Mouse (Mus musculus) bone marrow, adult 2 months (tissue): ENCODE measurements around the gene Mapk10. TPM values are rescaled to one million over a fixed set of nuclear protein-coding genes. Genes with fewer than 3 reads are reported as not detected.

Experiments
- H3K27ac ChIP-seq: fragments of 200-500 bp; 2 replicates; pipeline ENCODE4 v1.5.1; 2012; ENCODE audit warnings: low read depth, mild to moderate bottlenecking, control low read depth, inconsistent platforms, low read length; ENCODE audit not compliant: control insufficient read depth, poor library complexity, insufficient read depth
- H3K4me1 ChIP-seq: fragments of 200-500 bp; 2 replicates; pipeline ENCODE4 v1.6.1; 2011; ENCODE audit warnings: low read length; ENCODE audit not compliant: control insufficient read depth, insufficient read depth
- H3K4me3 ChIP-seq: fragments of 200-500 bp; replicated peaks from 2 replicates; pipeline ENCODE3; 2011; ENCODE audit warnings: mild to moderate bottlenecking, low read depth, low read length, control low read depth; ENCODE audit not compliant: control insufficient read depth
- CTCF ChIP-seq: fragments of 200-500 bp; IDR thresholded peaks from 2 replicates; pipeline ENCODE4 v1.5.1; 2011; ENCODE audit warnings: low read length, control low read depth; ENCODE audit not compliant: control insufficient read depth, insufficient read depth
- POLR2A ChIP-seq: fragments of 200-500 bp; IDR thresholded peaks from 2 replicates; pipeline ENCODE4 v1.6.1; 2011; ENCODE audit warnings: low read depth, mild to moderate bottlenecking, control low read depth, low read length, borderline replicate concordance; ENCODE audit not compliant: control insufficient read depth
- WGBS: fragments of 180-500 bp; shearing (Covaris S2); methylation state at CpG from one replicate; pipeline ENCODE4 v1.1.7; 2018; 5-methylcytosine and 5-hydroxymethylcytosine counted together
- polyA plus RNA-seq: library from polyadenylated mRNA; stranded (reverse); fragments of >200 nt; gene quantifications from 2 replicates; pipeline ENCODE4 v1.2.4, GENCODE M21; 2011; ENCODE audit warnings: low replicate concordance; ENCODE audit not compliant: missing spikeins, insufficient read depth, insufficient read length

The Mapk10 gene
- polyA plus RNA-seq, 1 experiment: not detected

DNA sequence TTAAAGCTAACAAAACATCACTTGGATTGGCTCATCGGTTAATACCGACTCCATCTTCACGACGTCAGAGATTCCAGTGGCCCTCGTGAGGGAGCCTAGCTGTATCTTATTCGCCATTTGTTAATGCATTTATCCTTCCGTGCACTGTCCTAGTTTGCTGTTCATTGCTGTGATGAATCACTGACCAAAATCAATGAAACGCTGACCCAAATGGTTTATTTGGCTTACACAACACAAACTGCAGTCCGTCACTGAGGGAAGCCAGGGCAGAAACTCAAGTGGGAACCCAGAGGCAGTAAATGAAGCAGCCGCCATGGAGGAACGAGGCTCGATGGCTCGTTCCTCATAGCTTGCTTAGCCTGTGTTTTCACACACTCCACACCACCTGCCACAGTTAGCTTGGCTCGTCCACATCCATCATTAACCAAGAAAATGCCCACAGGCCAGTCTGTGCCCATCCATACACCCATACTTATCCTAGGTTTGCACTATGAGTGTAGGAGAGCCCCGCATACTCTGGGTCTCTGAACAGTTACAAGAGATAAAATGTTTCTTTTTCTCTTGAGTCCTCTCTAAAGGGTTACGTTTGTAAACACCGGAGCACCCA, 140.0 kb downstream of the Mapk10 start:
- no peak overlapping the region for H3K4me3 ChIP-seq
- WGBS: 80% methylated on average over 17 of the region's 17 CpGs
- H3K27ac ChIP-seq: no peak overlapping the region
- H3K4me1 ChIP-seq: no peaks in the 10 kb centered on the region
- TF ChIP-seq CTCF: no peak
- no peak for TF ChIP-seq POLR2A

- no peak overlapping the region for H3K4me3 ChIP-seq
- H3K27ac ChIP-seq: no peak overlapping the region
- no peak for TF ChIP-seq CTCF
- no peak for TF ChIP-seq POLR2A
- H3K4me1 ChIP-seq: no peaks in the 10 kb centered on the region
- 73% methylated on average over 8 of the region's 8 CpGs for WGBS
Observed at GRCm38 (mm10) chr5:103050319-103050916, 160.7 kb downstream of the Mapk10 start.

DNA sequence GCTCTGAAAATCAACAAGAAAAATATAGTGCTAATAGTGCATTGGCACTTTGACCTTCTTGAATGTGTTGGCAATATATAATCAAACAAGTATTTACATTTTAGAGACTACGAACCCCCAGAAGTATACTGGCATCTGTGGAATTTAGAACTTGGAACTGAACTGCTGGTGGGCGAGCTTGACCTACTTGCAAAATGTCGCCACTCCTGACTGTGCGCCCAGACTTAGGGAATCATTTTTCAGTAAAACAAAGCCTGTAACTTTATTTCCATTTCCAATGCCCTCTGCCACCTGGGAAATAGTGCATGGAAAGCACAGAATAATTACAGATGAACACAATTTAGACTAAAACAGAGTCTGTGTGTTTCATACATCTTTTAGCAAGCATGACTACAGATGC, 163.1 kb downstream of the Mapk10 start:
- Histone ChIP-seq H3K4me1 (no peaks in the 10 kb centered on the region), H3K27ac (no peak overlapping the region), H3K4me3 (no peak overlapping the region)
- TF ChIP-seq CTCF (no peak), POLR2A (no peak)
- 76% methylated on average over 4 of the region's 4 CpGs for WGBS

DNA sequence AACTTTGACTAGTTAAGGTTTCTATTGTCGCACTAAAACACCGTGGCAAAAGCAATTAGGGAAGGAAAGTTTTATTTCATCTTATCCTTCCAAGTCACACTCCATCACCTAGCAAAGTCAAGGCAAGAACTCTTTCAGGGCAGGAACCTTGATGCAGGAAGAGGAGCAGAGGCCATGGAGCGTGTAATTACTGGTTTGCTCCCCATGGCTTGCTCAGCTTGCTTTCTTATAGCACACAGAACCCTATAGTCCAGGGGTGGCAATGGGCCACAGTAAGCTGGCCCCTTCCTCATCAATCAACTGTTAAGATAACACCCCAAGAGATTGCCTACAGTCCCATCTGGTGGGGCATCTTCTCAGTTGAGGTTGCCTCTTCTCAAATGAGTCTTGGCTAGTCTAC, 173.4 kb downstream of the Mapk10 start:
- H3K4me3 ChIP-seq: no peak overlapping the region
- no peak overlapping the region for H3K27ac ChIP-seq
- TF ChIP-seq POLR2A (no peak), CTCF (no peak)
- H3K4me1 ChIP-seq: no peaks in the 10 kb centered on the region
- WGBS: 81% methylated on average over 3 of the region's 3 CpGs

DNA sequence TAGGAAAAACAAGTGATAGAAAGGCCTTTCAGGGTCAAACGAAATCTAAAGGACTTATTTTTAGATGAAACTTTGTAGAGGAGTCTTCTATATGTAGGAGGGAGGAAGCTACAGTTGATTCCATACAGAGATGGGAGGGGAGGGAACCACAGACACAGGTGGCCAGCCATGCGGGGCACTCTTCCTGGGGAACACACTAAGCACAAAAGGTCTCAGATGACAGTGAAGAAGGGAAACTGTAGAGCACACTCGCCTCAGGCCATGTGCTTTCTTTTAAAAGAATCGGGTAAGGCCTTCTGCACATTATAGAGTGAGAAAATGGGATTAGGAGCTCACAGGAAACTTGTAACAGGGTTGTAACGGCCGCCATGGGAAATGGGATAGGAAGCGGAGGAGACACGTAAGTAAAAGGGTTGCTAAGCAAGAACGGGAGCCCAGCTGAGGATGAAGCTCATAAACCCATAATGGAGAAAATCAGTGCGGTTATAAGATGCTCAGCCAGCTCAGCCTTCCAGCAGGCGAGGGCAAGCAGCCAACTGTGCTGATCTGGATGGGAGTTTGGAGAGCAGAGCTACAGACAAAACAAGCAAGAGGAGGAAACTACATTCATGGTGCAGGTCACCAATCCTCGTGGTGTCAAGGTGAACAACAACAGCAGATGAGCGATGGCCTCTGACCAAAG, 182.1 kb downstream of the Mapk10 start:
- no peak overlapping the region for H3K4me3 ChIP-seq
- H3K27ac ChIP-seq: no peak overlapping the region
- H3K4me1 ChIP-seq: no peaks in the 10 kb centered on the region
- WGBS: 63% methylated on average over 13 of the region's 13 CpGs
- TF ChIP-seq CTCF (no peak), POLR2A (no peak)

- no peak for TF ChIP-seq CTCF
- no peak for TF ChIP-seq POLR2A
- Histone ChIP-seq H3K4me1 (no peaks in the 10 kb centered on the region), H3K27ac (no peak overlapping the region), H3K4me3 (no peak overlapping the region)
- 69% methylated on average over 7 of the region's 7 CpGs for WGBS
Observed at GRCm38 (mm10) chr5:103022504-103023172, 188.5 kb downstream of the Mapk10 start.

DNA sequence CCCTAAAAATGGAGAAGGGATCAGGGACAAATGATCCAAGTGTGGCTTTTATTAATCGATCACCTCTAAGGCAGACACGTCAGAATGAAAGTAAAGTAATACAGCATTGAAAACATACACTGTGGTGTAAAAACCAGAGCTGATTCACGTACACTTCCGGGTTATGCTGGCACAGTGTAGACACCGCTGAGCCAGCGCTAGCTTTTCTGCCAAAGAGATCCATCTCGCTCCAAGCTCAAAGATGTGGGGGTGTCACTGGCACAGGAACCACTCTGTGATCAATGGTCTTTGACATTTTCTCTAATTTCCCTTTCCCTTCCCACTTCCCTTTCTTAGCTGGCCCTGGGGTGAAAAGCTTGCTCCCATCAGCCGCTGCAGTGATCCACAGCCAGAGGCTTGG, 189.7 kb downstream of the Mapk10 start:
- TF ChIP-seq POLR2A (no peak), CTCF (no peak)
- H3K4me3 ChIP-seq: no peak overlapping the region
- no peaks in the 10 kb centered on the region for H3K4me1 ChIP-seq
- no peak overlapping the region for H3K27ac ChIP-seq
- WGBS: 72% methylated on average over 8 of the region's 8 CpGs

- no peak for TF ChIP-seq POLR2A
- no peak for TF ChIP-seq CTCF
- H3K4me1 ChIP-seq: no peaks in the 10 kb centered on the region
- H3K4me3 ChIP-seq: no peak overlapping the region
- no peak overlapping the region for H3K27ac ChIP-seq
- 58% methylated on average over 3 of the region's 3 CpGs for WGBS
Observed at GRCm38 (mm10) chr5:103020954-103021353, 190.2 kb downstream of the Mapk10 start.
